Mouse (Mus musculus): Measurements from ENCODE around the gene Rad51ap2.

DNA sequence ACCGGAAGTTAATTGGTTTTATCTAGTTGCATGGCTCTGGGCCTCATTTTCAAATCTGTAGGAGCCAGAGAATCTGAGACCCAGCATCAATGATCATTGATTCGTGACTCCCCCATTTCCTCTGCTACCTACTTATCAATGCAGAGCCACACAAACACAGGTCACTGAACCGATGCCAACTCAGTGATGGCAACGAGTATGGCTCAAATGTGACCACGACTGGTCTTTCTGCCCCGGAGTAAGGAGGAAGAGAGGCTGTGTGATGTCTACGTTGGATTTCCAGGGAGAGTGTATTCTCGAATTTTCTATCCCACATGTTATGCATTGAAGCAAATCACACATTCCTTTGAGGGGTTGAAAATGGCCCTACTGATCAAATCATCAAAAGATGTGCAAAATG lies 21.4 kb upstream of the Rad51ap2 start:
- TF ChIP-seq CTCF (IDR thresholded peaks at IDR 0.05; ENCODE audit: borderline replicate concordance, extremely low read depth, insufficient read depth, insufficient read length) (no peak), POLR2A (IDR thresholded peaks at IDR 0.05; ENCODE audit: borderline replicate concordance, extremely low read depth, insufficient read depth, insufficient read length, poor library complexity, severe bottlenecking) (no peak)
